Mouse (Mus musculus) embryonic facial prominence, embryonic 13.5 days (tissue): ENCODE data around the gene Tubb2b. TPM values are rescaled to one million over a fixed set of nuclear protein-coding genes. Genes with fewer than 3 reads are reported as not detected.

ENCODE experiments used
- ATAC-seq: fragments of 200-750 bp; cut with Nextera tagmentation; 2 replicates; pipeline ENCODE4 v1.8.0; 2017; ENCODE audit warnings: low read depth; ENCODE audit not compliant: insufficient number of reproducible peaks, insufficient read depth, low FRiP score, low TSS enrichment
- H3K27ac ChIP-seq: fragments of 300-500 bp; sonication (generic); 2 replicates; pipeline ENCODE4 v1.5.1; 2015; ENCODE audit warnings: moderate library complexity, mild to moderate bottlenecking, inconsistent platforms
- H3K27me3 ChIP-seq: fragments of 300-500 bp; sonication (generic); 2 replicates; pipeline ENCODE4 v1.6.1; 2015; ENCODE audit warnings: mild to moderate bottlenecking, inconsistent platforms
- H3K36me3 ChIP-seq: fragments of 300-500 bp; sonication (generic); 2 replicates; pipeline ENCODE4 v1.6.1; 2015; ENCODE audit warnings: mild to moderate bottlenecking, inconsistent platforms
- H3K4me1 ChIP-seq: fragments of 300-500 bp; sonication (generic); 2 replicates; pipeline ENCODE4 v1.6.1; 2015; ENCODE audit warnings: inconsistent platforms
- H3K4me2 ChIP-seq: fragments of 300-500 bp; sonication (generic); 2 replicates; pipeline ENCODE4 v1.6.1; 2015; ENCODE audit warnings: moderate library complexity, mild to moderate bottlenecking, inconsistent platforms
- H3K4me3 ChIP-seq: fragments of 300-500 bp; sonication (generic); 2 replicates; pipeline ENCODE4 v1.5.1; 2015; ENCODE audit warnings: mild to moderate bottlenecking, inconsistent platforms
- H3K9ac ChIP-seq: fragments of 300-500 bp; sonication (generic); 2 replicates; pipeline ENCODE4 v1.6.1; 2015; ENCODE audit warnings: mild to moderate bottlenecking, inconsistent platforms
- H3K9me3 ChIP-seq: fragments of 300-500 bp; sonication (generic); 2 replicates; pipeline ENCODE4 v1.6.1; 2016; ENCODE audit warnings: inconsistent platforms
- WGBS: fragments of 180-500 bp; shearing (Covaris S2); methylation state at CpG from one replicate; pipeline ENCODE4 v1.1.7; 2015; ENCODE audit warnings: mixed read lengths; 5-methylcytosine and 5-hydroxymethylcytosine counted together
- polyA plus RNA-seq: library from polyadenylated mRNA; unstranded; fragments of >200 nt; fragmentation: Nextera tagmentation; extraction: Ambion mirVana; gene quantifications from 2 replicates; pipeline ENCODE4 v1.2.1, GENCODE M21; 2015

Tubb2b gene
- polyA plus RNA-seq, 1 experiment from 2014 or later: 46.3 TPM

DNA sequence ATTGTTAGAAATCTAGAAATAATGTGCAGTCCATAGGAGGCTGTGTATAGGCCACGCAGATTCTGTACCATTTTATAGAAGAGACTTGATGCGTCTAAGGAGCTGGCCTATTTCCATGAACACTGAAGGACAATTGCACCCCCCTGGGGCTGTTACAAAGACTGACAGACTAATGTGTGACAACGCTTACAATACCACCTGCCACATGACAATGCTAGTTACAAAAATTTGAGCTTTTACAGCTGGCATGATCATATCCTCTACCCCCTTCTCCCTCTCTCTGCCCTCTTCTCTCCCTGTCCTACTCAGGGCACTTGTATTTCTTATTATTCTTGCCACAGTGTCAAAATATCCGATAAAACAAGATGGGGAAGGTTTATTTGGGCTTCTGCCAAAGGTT, 48.3 kb downstream of the Tubb2b start:
- H3K4me2 ChIP-seq: no peak overlapping the region
- no peak overlapping the region for H3K9ac ChIP-seq
- peaks cover 10% of the 10 kb centered on the region for H3K4me1 ChIP-seq
- no peak overlapping the region for H3K4me3 ChIP-seq
- ATAC-seq: no peak
- no peak overlapping the region for H3K27ac ChIP-seq
- no peaks in the 10 kb centered on the region for H3K27me3 ChIP-seq
- 90% methylated on average over 4 of the region's 4 CpGs for WGBS
- no peaks in the 10 kb centered on the region for H3K9me3 ChIP-seq
- no peaks in the 10 kb centered on the region for H3K36me3 ChIP-seq

- WGBS: 76% methylated on average over 3 of the region's 3 CpGs
- no peak for ATAC-seq
- H3K9me3 ChIP-seq: no peaks in the 10 kb centered on the region
- H3K4me2 ChIP-seq: no peak overlapping the region
- H3K4me1 ChIP-seq: peaks cover 18% of the 10 kb centered on the region
- H3K9ac ChIP-seq: no peak overlapping the region
- peaks cover 9% of the 10 kb centered on the region for H3K36me3 ChIP-seq
- no peak overlapping the region for H3K27ac ChIP-seq
- no peaks in the 10 kb centered on the region for H3K27me3 ChIP-seq
- no peak overlapping the region for H3K4me3 ChIP-seq
These were observed 50.5 kb downstream of the Tubb2b start for GRCm38 (mm10) chr13:34079801-34080200.

DNA sequence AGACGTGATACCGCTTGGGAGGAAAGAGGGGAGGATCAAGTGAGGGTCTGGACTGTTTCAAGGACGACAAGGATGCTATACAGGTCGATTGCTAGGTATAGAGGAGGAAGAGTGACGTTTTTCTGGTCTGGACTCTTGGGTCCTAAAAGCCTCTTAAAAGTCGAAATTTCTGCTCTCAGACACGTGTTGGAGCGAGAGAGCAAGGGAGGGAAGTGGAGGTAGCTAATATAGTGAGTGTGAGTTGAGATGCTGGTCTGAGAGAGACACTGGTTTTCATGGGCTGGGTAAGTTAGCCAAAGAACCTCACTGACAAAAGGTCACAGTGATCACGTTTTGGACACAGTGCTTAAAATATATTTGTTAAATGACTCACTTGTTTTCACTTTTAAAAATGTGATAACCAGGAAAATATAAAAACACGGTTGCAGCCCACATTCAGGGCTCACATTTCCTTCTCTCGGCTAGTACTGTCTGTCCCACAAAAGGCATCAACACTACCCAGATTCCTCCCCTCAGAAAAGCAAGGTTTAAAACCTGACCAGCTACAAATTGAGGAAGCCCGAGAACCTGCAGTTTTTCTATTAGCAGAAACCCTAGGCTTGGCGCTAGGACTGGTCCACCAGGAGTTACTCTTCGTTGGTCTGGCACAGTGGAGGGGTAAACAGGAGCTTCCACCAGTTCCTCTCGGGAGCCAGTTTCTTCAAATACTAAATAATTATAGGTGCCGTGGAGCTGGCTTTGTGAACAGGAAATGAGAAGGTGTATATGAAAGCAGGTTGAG, 51.6 kb downstream of the Tubb2b start:
- Histone ChIP-seq H3K9me3 (no peaks in the 10 kb centered on the region), H3K27ac (no peak overlapping the region), H3K36me3 (peaks cover 9% of the 10 kb centered on the region), H3K27me3 (no peaks in the 10 kb centered on the region), H3K4me2 (peak overlapping the region; percentile 86), H3K9ac (peak overlapping the region; percentile 82), H3K4me1 (peaks cover 18% of the 10 kb centered on the region), H3K4me3 (peak overlapping the region; percentile 71)
- 34% methylated on average over 16 of the region's 16 CpGs for WGBS
- ATAC-seq: no peak

GRCm38 (mm10) chr13:34077492-34078271, 52.6 kb downstream of the Tubb2b start, which contains the start of gene Tubb2a:
Gene Tubb2a (minus strand): TSS chr13:34078007.
- Histone ChIP-seq H3K9me3 (no peaks in the 10 kb centered on the region), H3K4me1 (peaks cover 18% of the 10 kb centered on the region), H3K27me3 (no peaks in the 10 kb centered on the region), H3K9ac (peak within 1 kb of the TSS; percentile 82), H3K36me3 (peaks cover 9% of the 10 kb centered on the region), H3K4me3 (peak within 1 kb of the TSS; percentile 71), H3K27ac (peak within 1 kb of the TSS; percentile 64), H3K4me2 (peak within 1 kb of the TSS; percentile 86)
- peak; percentile 89 for ATAC-seq
- WGBS: under 1% methylated on average over 45 of the region's 45 CpGs

Other genes starting within 250 kb of the Tubb2b start
- gene Serpinb6c, start 224.8 kb downstream of the Tubb2b start, polyA plus RNA-seq: not detected in 2 replicates
- gene Nqo2, start 165.8 kb downstream of the Tubb2b start, polyA plus RNA-seq: 13.0 and 14.0 TPM in 2 replicates
- 14.8 and 17.3 TPM in 2 replicates for gene Ripk1, start 128.1 kb downstream of the Tubb2b start, polyA plus RNA-seq
- gene Serpinb6a, start 127.7 kb downstream of the Tubb2b start, polyA plus RNA-seq: 71.2 and 74.5 TPM in 2 replicates
- 50.8 and 53.9 TPM in 2 replicates for gene Bphl, start 92.9 kb downstream of the Tubb2b start, polyA plus RNA-seq
- 133 and 136 TPM in 2 replicates for gene Tubb2a, start 52.5 kb downstream of the Tubb2b start, polyA plus RNA-seq
- 104 and 111 TPM in 2 replicates for gene Psmg4, start 32.5 kb upstream of the Tubb2b start, polyA plus RNA-seq
- gene Slc22a23, start 214.7 kb upstream of the Tubb2b start, polyA plus RNA-seq: 3.3 and 3.6 TPM in 2 replicates